Mouse (Mus musculus) liver, postnatal 0 days (tissue): ENCODE measurements around the gene Sync. TPM values are rescaled to one million over a fixed set of nuclear protein-coding genes. Genes with fewer than 3 reads are reported as not detected.
A peak's percentile ranks its signal among the peaks of the same experiment; 100 is the strongest.

ENCODE experiments used
- ATAC-seq: fragments of 200-750 bp; cut with Nextera tagmentation; 2 replicates; pipeline ENCODE4 v1.8.0; 2017; ENCODE audit warnings: mild to moderate bottlenecking, moderate library complexity
- DNase-seq: peaks from one replicate; pipeline ENCODE4 v3.0.0-alpha.2; 2016
- H3K27ac ChIP-seq: fragments of 300-500 bp; sonication (generic); 2 replicates; pipeline ENCODE4 v1.5.1; 2014; ENCODE audit warnings: antibody characterized with exemption, moderate library complexity, mild to moderate bottlenecking, low read depth
- H3K27me3 ChIP-seq: fragments of 300-500 bp; sonication (generic); 2 replicates; pipeline ENCODE4 v1.6.1; 2014; ENCODE audit warnings: low read length, control low read depth, mixed read lengths; ENCODE audit not compliant: insufficient read depth
- H3K36me3 ChIP-seq: fragments of 300-500 bp; sonication (generic); replicated peaks from 2 replicates; pipeline ENCODE4 v1.6.1; 2014; ENCODE audit warnings: mild to moderate bottlenecking, control low read depth, low read length, moderate library complexity, mixed read lengths; ENCODE audit not compliant: insufficient read depth
- H3K4me1 ChIP-seq: fragments of 300-500 bp; sonication (generic); 2 replicates; pipeline ENCODE4 v1.6.1; 2014; ENCODE audit warnings: antibody characterized with exemption, mild to moderate bottlenecking, control low read depth; ENCODE audit not compliant: insufficient read depth
- H3K4me2 ChIP-seq: fragments of 300-500 bp; sonication (generic); 2 replicates; pipeline ENCODE4 v1.6.1; 2014; ENCODE audit warnings: low read depth, mild to moderate bottlenecking, low read length, moderate library complexity, mixed read lengths
- H3K4me3 ChIP-seq: fragments of 300-500 bp; sonication (generic); 2 replicates; pipeline ENCODE4 v1.5.1; 2014; ENCODE audit warnings: low read depth, low read length
- H3K9ac ChIP-seq: fragments of 300-500 bp; sonication (generic); replicated peaks from 2 replicates; pipeline ENCODE4 v1.6.1; 2014; ENCODE audit warnings: mild to moderate bottlenecking, moderate library complexity
- H3K9me3 ChIP-seq: fragments of 300-500 bp; sonication (generic); 2 replicates; pipeline ENCODE4 v1.6.1; 2016; ENCODE audit warnings: mild to moderate bottlenecking, control low read depth, low read length, mixed read lengths
- CTCF ChIP-seq: sonication (generic); IDR thresholded peaks from 2 replicates; pipeline ENCODE4 v1.5.1; 2016; ENCODE audit warnings: antibody characterized with exemption, low read depth
- EP300 ChIP-seq: IDR thresholded peaks from 2 replicates; pipeline ENCODE4 v1.6.1; 2016; ENCODE audit warnings: antibody characterized with exemption, low read depth, mild to moderate bottlenecking
- WGBS: fragments of 180-500 bp; shearing (Covaris S2); extraction: QIAGEN DNeasy Blood & Tissue Kit; methylation state at CpG from one replicate; pipeline ENCODE4 v1.1.7; 2014; ENCODE audit not compliant: insufficient replicate concordance; 5-methylcytosine and 5-hydroxymethylcytosine counted together
- polyA plus RNA-seq: library from polyadenylated mRNA; unstranded; fragments of >200 nt; fragmentation: Nextera tagmentation; extraction: Ambion mirVana; gene quantifications from 2 replicates; pipeline ENCODE4 v1.2.1, GENCODE M21; 2015

The Sync gene
- polyA plus RNA-seq, 1 experiment from 2014 or later, result not detected

DNA sequence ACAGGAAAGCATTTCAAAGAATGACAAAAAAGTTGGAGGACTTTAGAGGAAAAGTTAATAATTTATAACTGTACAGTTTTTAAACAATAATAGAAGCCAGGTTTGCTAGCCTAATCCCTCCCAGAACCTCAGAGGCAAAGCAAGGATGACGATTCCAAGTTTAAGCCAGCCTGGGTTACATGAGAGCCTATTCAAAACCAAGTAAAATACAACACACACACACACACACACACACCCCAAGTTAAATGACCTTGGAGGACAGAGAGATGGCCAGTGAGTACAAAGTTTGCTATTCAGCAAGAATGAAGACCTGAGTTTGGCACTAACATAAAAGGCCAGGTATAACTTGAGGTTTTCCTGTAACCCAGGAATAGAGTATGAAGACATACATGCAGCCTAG lies 38.8 kb downstream of the Sync start:
- TF ChIP-seq EP300 (no peak), CTCF (no peak)
- H3K27me3 ChIP-seq, result no peaks in the 10 kb centered on the region
- H3K4me3 ChIP-seq, result no peak overlapping the region
- H3K4me2 ChIP-seq, result no peak overlapping the region
- H3K9ac ChIP-seq, result no peak overlapping the region
- no peaks in the 10 kb centered on the region for H3K9me3 ChIP-seq
- DNase-seq, result no peak
- no peak for ATAC-seq
- peaks cover 68% of the 10 kb centered on the region for H3K36me3 ChIP-seq
- 43% methylated on average over 1 of the region's 1 CpGs for WGBS
- H3K27ac ChIP-seq, result 0 out of 2 replicates have a peak overlapping the region, but pooled peaks have one; percentile 29
- peaks cover 13% of the 10 kb centered on the region for H3K4me1 ChIP-seq

DNA sequence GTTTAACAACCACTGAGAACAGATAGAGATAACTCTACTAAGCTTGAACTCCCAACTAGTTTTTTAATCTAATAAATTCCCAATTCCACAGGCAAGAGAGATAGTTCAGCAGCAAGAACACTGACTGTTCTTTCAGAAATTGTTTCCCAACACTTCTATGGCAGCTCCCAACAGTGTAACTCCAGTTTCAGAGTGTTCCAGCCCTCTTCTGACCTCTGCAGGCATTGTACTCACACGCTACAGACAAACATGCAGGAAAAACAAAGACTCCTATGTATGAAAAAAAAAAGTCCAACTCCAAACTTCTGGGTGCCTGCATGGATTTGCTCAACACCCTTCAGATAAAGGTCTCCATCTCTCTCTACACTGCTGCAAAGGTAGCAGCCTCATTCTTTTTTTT lies 45.4 kb downstream of the Sync start:
- peaks cover 45% of the 10 kb centered on the region for H3K4me1 ChIP-seq
- WGBS, result 39% methylated on average over 1 of the region's 1 CpGs
- DNase-seq, result no peak
- no peak for ATAC-seq
- H3K27ac ChIP-seq, result peak overlapping the region; percentile 5; the same call in 1 of the 2 replicates
- TF ChIP-seq CTCF (no peak), EP300 (no peak)
- no peaks in the 10 kb centered on the region for H3K9me3 ChIP-seq
- no peaks in the 10 kb centered on the region for H3K27me3 ChIP-seq
- peak overlapping the region; percentile 18; the same call in 1 of the 2 replicates for H3K9ac ChIP-seq
- no peak overlapping the region; the same call in 1 of the 2 replicates for H3K4me3 ChIP-seq
- H3K36me3 ChIP-seq, result peaks cover 50% of the 10 kb centered on the region
- H3K4me2 ChIP-seq, result peak overlapping the region; percentile 76

DNA sequence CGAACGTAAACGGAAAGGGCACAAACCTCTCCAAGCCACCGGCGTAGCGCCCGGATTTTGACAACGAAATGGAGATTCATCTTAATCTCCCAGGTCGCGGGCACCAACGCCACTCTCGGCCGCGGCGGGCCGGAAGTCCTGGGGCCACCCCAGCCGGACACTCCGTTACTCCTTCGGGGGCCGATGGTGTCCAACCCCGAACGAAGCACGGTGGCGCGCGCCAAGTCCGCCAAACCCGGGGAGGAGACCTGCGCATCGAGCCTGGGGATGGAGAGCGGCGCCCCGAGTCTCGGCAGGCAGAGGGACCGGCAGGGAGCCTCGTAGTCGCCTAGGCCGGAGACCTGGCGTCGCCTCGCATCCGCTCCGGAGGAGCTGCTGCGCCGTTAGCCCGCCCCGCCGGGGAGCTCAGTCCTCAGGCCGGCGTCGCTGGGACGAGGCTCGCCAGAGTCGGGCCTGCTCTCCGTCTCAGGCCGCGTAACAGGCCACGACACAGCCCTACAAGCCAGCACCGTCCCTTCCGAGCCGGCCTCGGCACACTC lies 47.3 kb downstream of the Sync start:
- peak overlapping the region; percentile 90 for H3K4me3 ChIP-seq
- H3K36me3 ChIP-seq, result peaks cover 32% of the 10 kb centered on the region
- H3K9ac ChIP-seq, result peak overlapping the region; percentile 82
- no peak for DNase-seq
- peaks cover 49% of the 10 kb centered on the region for H3K4me1 ChIP-seq
- peak overlapping the region; percentile 76 for H3K4me2 ChIP-seq
- ATAC-seq, result peak; percentile 64
- TF ChIP-seq EP300 (no peak), CTCF (no peak)
- no peaks in the 10 kb centered on the region for H3K27me3 ChIP-seq
- peak overlapping the region; percentile 97 for H3K27ac ChIP-seq
- H3K9me3 ChIP-seq, result no peaks in the 10 kb centered on the region
- under 1% methylated on average over 62 of the region's 62 CpGs for WGBS

DNA sequence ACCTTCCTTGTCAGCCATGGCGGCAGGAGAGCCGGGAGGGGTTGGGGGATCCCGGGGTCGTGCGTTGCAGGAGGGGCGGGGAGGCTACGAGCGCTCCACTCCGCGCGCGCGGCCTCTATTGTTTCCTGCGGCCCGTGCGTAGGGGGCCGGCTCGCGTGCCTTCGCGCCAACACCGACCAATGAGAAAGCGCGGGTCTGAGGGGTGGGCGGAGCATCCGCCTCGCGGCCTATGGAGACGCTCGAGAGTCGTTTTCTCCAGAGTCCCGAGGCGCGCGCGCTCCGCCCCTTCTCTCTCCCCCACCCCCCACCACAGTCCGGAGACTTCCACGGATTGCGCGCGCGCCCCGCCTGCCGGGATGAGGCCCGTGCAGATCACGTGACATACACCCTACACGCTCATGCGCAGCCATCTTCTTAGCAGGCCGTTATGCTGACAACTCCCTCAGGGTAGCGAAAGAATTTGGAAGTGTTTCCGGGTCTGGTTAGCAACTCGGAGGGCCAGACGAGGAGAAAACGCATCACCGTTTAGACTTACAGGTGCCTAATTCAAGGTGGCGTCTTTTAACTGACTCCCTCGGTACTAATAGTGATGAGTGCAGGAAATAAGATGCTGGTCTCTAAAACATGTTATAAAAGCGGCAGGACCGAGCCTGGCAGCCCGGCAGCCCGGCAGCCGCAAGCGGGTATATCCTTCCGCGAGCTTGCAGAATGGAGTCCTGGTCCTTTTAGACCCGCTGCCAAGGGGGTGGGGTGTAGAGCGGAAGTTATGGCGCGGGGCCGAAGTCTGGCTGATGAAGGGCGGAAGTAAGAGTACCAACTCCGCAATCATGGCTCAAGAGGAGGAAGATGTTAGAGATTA lies 48.0 kb downstream of the Sync start, which contains the start of the genes Rbbp4 and Zbtb8os:
TSS of gene Rbbp4 (minus strand) at position 155 of the 859 bp plus-strand sequence.
TSS of gene Zbtb8os (plus strand) at position 480 of the 859 bp plus-strand sequence.
- H3K4me1 ChIP-seq, result peaks cover 48% of the 10 kb centered on the region
- WGBS, result under 1% methylated on average over 73 of the region's 73 CpGs

DNA sequence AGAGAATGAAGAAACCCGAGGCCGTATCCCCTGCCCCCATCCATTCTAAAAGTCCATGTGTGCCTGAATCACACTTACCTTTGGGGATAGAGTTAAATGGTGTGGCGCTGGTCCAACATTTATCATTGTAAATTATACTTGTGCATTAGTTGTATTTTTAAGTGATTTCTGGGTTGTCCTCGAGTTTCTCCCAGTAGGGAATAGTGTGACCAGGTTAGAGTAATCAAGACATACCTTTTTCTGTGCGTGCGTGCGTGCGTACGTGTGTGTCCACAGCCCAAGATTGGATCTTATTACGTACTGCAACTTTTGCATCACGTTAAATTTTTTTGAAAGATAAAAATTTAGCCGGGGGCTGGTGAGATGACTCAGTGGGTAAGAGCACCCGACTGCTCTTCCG lies 48.9 kb downstream of the Sync start:
- Histone ChIP-seq H3K9me3 (no peaks in the 10 kb centered on the region), H3K4me3 (peak overlapping the region; percentile 90), H3K27ac (peak overlapping the region; percentile 97), H3K9ac (peak overlapping the region; percentile 70), H3K4me2 (peak overlapping the region; percentile 76), H3K27me3 (no peaks in the 10 kb centered on the region), H3K4me1 (peaks cover 47% of the 10 kb centered on the region), H3K36me3 (peaks cover 21% of the 10 kb centered on the region)
- TF ChIP-seq EP300 (no peak), CTCF (no peak)
- no peak for ATAC-seq
- DNase-seq, result no peak
- WGBS, result 44% methylated on average over 14 of the region's 14 CpGs

More for the DNA sequence above, 48.0 kb downstream of the Sync start, which contains the start of the genes Rbbp4 and Zbtb8os:
- H3K4me2 ChIP-seq, result peak within 1 kb of the TSS; percentile 76
- ATAC-seq, result peak; percentile 88
- H3K4me3 ChIP-seq, result peak within 1 kb of the TSS; percentile 90
- peaks cover 27% of the 10 kb centered on the region for H3K36me3 ChIP-seq
- no peaks in the 10 kb centered on the region for H3K27me3 ChIP-seq
- H3K9me3 ChIP-seq, result no peaks in the 10 kb centered on the region
- peak; percentile 100 for DNase-seq
- TF ChIP-seq CTCF, result peak; percentile 32
- TF ChIP-seq EP300, result peak; percentile 68
- peak within 1 kb of the TSS; percentile 82 for H3K9ac ChIP-seq
- H3K27ac ChIP-seq, result peak within 1 kb of the TSS; percentile 97

DNA sequence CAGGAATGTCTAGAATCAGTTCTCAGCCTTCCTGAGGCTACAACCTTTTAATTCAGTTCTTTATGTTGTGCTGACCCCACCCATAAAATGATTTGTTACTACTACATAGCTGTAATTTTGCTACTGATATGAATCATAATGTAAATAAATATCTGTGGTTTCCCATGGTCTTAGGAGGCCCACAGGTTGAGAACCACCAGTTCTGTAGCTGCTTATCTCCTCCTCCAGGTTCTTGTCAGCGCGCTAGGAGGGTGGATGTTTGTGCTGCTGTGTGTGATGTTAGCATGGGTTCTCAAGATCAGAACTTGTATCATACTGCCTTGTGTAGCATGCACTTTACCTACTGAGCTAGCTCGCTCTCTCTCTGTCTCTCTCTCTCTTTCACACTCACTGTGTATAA lies 52.3 kb downstream of the Sync start:
- peaks cover 21% of the 10 kb centered on the region for H3K4me1 ChIP-seq
- peaks cover 20% of the 10 kb centered on the region for H3K36me3 ChIP-seq
- ATAC-seq, result peak; percentile 14; the same call in 1 of the 2 replicates
- 63% methylated on average over 3 of the region's 3 CpGs for WGBS
- no peak overlapping the region for H3K4me3 ChIP-seq
- TF ChIP-seq CTCF (no peak), EP300 (peak; percentile 90)
- DNase-seq, result no peak
- no peak overlapping the region for H3K9ac ChIP-seq
- no peaks in the 10 kb centered on the region for H3K27me3 ChIP-seq
- 0 out of 2 replicates have a peak overlapping the region, but pooled peaks have one; percentile 1 for H3K4me2 ChIP-seq
- peak overlapping the region; percentile 58 for H3K27ac ChIP-seq
- no peaks in the 10 kb centered on the region for H3K9me3 ChIP-seq
